Mouse (Mus musculus): ENCODE measurements around the gene Slit3.

DNA sequence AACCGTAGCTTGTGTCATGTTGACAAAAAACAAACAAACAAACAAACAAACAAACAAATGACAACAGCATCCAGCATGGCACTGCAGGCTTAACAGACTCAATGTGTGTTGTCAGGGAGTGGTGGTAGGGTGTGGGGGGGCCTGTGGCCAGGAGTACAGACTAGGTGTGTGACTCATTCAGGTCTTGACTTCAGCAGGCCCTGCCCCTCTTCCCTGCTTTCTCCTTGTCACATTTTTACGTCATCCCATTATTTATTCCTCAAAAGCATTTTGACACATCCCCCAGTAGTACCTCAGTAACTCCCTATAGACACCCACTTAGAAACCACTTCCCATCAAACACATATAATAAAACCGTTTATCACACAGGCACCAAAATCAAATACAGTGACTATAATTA lies 450.9 kb downstream of the Slit3 start:
- no peak for TF ChIP-seq POLR2A (IDR thresholded peaks at IDR 0.05; ENCODE audit: control insufficient read depth in 1 of 2, insufficient read depth in 1 of 2, low read depth in 1 of 2, low read length in 2 of 2, poor library complexity in 1 of 2)
- TF ChIP-seq CHD1 (IDR thresholded peaks at IDR 0.05; ENCODE audit: low read depth, low read length): no peak
- TF ChIP-seq CHD2 (IDR thresholded peaks at IDR 0.05; ENCODE audit: low read length): no peak
- TF ChIP-seq POLR2AphosphoS5 (IDR thresholded peaks at IDR 0.05; ENCODE audit: borderline replicate concordance, low read depth, low read length): no peak
- TF ChIP-seq CTCF (IDR thresholded peaks at IDR 0.05 in 2 of 3, conservative IDR thresholded peaks at IDR 0.05 in 1 of 3; ENCODE audit: control insufficient read depth in 1 of 3, insufficient read depth in 1 of 3, low read depth in 2 of 3, low read length in 3 of 3, poor library complexity in 1 of 3, severe bottlenecking in 1 of 3): no peak
- no peak for TF ChIP-seq USF1 (IDR thresholded peaks at IDR 0.05; ENCODE audit: low read depth, low read length)
- TF ChIP-seq POLR2AphosphoS2 (IDR thresholded peaks at IDR 0.05; ENCODE audit: low read length): no peak
- no peak for TF ChIP-seq HCFC1 (IDR thresholded peaks at IDR 0.05; ENCODE audit: low read depth, low read length)
- TF ChIP-seq ZC3H11A (IDR thresholded peaks at IDR 0.05; ENCODE audit: low read depth, low read length): no peak
- TF ChIP-seq BHLHE40 (IDR thresholded peaks at IDR 0.05; ENCODE audit: borderline replicate concordance, low read depth, low read length): no peak

Measured in MEL (cell line).